Comparison of ENCODE assay signal across 23 mouse cellular contexts in the genomic region with DNA sequence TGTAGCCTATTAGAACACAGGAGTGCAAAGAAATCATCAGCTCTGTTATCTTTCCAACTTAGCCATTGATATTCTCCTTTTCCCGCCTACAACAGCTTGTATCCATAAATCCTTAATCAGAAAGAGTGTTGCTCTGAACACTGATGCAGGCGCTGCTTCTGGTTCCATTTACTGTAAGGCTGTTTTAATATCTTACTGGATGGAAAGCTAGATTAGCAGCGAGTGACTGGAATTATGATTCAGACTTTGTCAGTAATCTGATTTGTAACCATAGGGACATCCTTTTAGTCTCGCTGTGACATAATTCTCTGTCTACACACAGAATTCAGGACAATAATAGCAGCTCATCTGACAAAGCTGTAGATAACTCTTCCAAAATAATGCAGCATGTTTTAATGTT. TPM values are rescaled to one million over a fixed set of nuclear protein-coding genes. Genes with fewer than 3 reads are reported as not detected.
DNase-seq lines count a peak whose midpoint lies in the region; ATAC-seq lines count a peak whose summit lies in the region.
"Had no signal": no experiment of that assay in that cellular context is flagged by ENCODE, and none has a peak within 500 bp of the region (broad histone marks: within the 10 kb centered on the region; RNA-seq: fewer than 3 reads in every experiment).

No protein-coding gene starts in this region.

- H3K4me1 ChIP-seq in forebrain, embryonic 14.5 days (ENCODE audit: control insufficient read depth, insufficient read depth, low read length) = no peaks in the 10 kb centered on the region; the same call in 1 of the 2 replicates
- 0 out of 2 replicates have a peak, but pooled peaks cover 4% of the 10 kb centered on the region for H3K4me1 ChIP-seq in forebrain, embryonic 16.5 days (replicated peaks; ENCODE audit: control insufficient read depth, insufficient read depth, low read length)
- H3K4me1 ChIP-seq in midbrain, embryonic 11.5 days (ENCODE audit: control insufficient read depth, insufficient read depth, low read length) = no peaks in the 10 kb centered on the region; the same call in 1 of the 2 replicates
- H3K4me1 ChIP-seq in midbrain, embryonic 10.5 days = peaks cover 11% of the 10 kb centered on the region; the same call in 1 of the 2 replicates
- peaks cover 12% of the 10 kb centered on the region for H3K4me1 ChIP-seq in midbrain, embryonic 15.5 days
- H3K4me1 ChIP-seq: embryonic facial prominence, embryonic 12.5 days; heart, embryonic 15.5 days had no signal

- no peak overlapping the region for H3K9ac ChIP-seq in forebrain, embryonic 14.5 days (ENCODE audit: low read length)
- no peak overlapping the region for H3K9ac ChIP-seq in forebrain, embryonic 16.5 days (replicated peaks; ENCODE audit: low read depth, low read length)
- H3K9ac ChIP-seq in midbrain, embryonic 11.5 days (ENCODE audit: low read length) = no peak overlapping the region
- H3K9ac ChIP-seq in midbrain, embryonic 15.5 days = no peak overlapping the region
- H3K9ac ChIP-seq: embryonic facial prominence, embryonic 12.5 days; forebrain, embryonic 15.5 days; heart, embryonic 15.5 days had no signal

- peak; percentile 7 for DNase-seq in forebrain, embryonic 14.5 days (ENCODE audit: low spot score)
- DNase-seq in midbrain, embryonic 11.5 days (ENCODE audit: low spot score, missing footprints) = peak; percentile 84
- no peak for DNase-seq in midbrain, embryonic 10.5 days (ENCODE audit: low spot score)
- peak; percentile 82 for DNase-seq in retina, postnatal 1 day
- DNase-seq in heart, postnatal 4 days = no peak
- no peak for DNase-seq in kidney, postnatal 14 days
- DNase-seq: adrenal gland, postnatal 25 days; cerebellum, adult 18-20 months; cerebellum, postnatal 25 days; kidney, adult 2 months; layer of hippocampus, postnatal 36 days; right cerebral cortex, adult 18-20 months; thymus, adult 18-20 months; thymus, postnatal 36 days had no signal

- H3K4me3 ChIP-seq in forebrain, embryonic 14.5 days (ENCODE audit: low read depth, low read length) = no peak overlapping the region
- H3K4me3 ChIP-seq in forebrain, embryonic 16.5 days (replicated peaks; ENCODE audit: low read length) = no peak overlapping the region
- H3K4me3 ChIP-seq in midbrain, embryonic 11.5 days (ENCODE audit: low read depth, low read length) = no peak overlapping the region
- H3K4me3 ChIP-seq in midbrain, embryonic 10.5 days = no peak overlapping the region
- H3K4me3 ChIP-seq in midbrain, embryonic 15.5 days = no peak overlapping the region
- H3K4me3 ChIP-seq: embryonic facial prominence, embryonic 12.5 days; forebrain, embryonic 15.5 days; heart, embryonic 15.5 days had no signal

- no peaks in the 10 kb centered on the region for H3K36me3 ChIP-seq in forebrain, embryonic 14.5 days (ENCODE audit: control insufficient read depth, insufficient read depth, low read length)
- H3K36me3 ChIP-seq in forebrain, embryonic 16.5 days (ENCODE audit: control insufficient read depth, insufficient read depth) = no peaks in the 10 kb centered on the region
- no peaks in the 10 kb centered on the region for H3K36me3 ChIP-seq in midbrain, embryonic 11.5 days (ENCODE audit: control insufficient read depth, insufficient read depth, low read length)
- peaks cover 10% of the 10 kb centered on the region; the same call in 1 of the 2 replicates for H3K36me3 ChIP-seq in midbrain, embryonic 10.5 days
- no peaks in the 10 kb centered on the region for H3K36me3 ChIP-seq in midbrain, embryonic 15.5 days (replicated peaks)
- H3K36me3 ChIP-seq: embryonic facial prominence, embryonic 12.5 days; forebrain, embryonic 15.5 days; heart, embryonic 15.5 days had no signal

- no peak for ATAC-seq in forebrain, embryonic 14.5 days
- ATAC-seq in forebrain, embryonic 16.5 days = no peak
- ATAC-seq in midbrain, embryonic 11.5 days (ENCODE audit: low FRiP score) = no peak
- no peak for ATAC-seq in midbrain, embryonic 15.5 days (replicated peaks)
- ATAC-seq: CD4-positive, CD25-positive, alpha-beta regulatory T cell, adult 4 months; forebrain, embryonic 15.5 days had no signal

- H3K27me3 ChIP-seq in forebrain, embryonic 14.5 days (replicated peaks; ENCODE audit: control insufficient read depth, insufficient read depth, low read length) = no peaks in the 10 kb centered on the region
- H3K27me3 ChIP-seq in forebrain, embryonic 16.5 days (replicated peaks; ENCODE audit: control insufficient read depth, insufficient read depth, low read length) = no peaks in the 10 kb centered on the region
- no peaks in the 10 kb centered on the region for H3K27me3 ChIP-seq in midbrain, embryonic 11.5 days (ENCODE audit: control insufficient read depth, insufficient read depth, low read length)
- no peaks in the 10 kb centered on the region for H3K27me3 ChIP-seq in midbrain, embryonic 10.5 days (ENCODE audit: low read depth, poor library complexity, severe bottlenecking)
- H3K27me3 ChIP-seq in midbrain, embryonic 15.5 days (replicated peaks) = no peaks in the 10 kb centered on the region
- H3K27me3 ChIP-seq: embryonic facial prominence, embryonic 12.5 days; forebrain, embryonic 15.5 days; heart, embryonic 15.5 days had no signal

- H3K4me2 ChIP-seq in forebrain, embryonic 14.5 days (ENCODE audit: low read length) = no peak overlapping the region
- no peak overlapping the region for H3K4me2 ChIP-seq in forebrain, embryonic 16.5 days (ENCODE audit: low read length)
- H3K4me2 ChIP-seq in midbrain, embryonic 11.5 days = no peak overlapping the region
- H3K4me2 ChIP-seq in midbrain, embryonic 15.5 days = no peak overlapping the region
- H3K4me2 ChIP-seq: embryonic facial prominence, embryonic 12.5 days; forebrain, embryonic 15.5 days; heart, embryonic 15.5 days had no signal

- no peak overlapping the region for H3K27ac ChIP-seq in forebrain, embryonic 14.5 days (ENCODE audit: low read depth, low read length)
- H3K27ac ChIP-seq in forebrain, embryonic 16.5 days (ENCODE audit: low read length) = no peak overlapping the region
- H3K27ac ChIP-seq in midbrain, embryonic 11.5 days (ENCODE audit: low read depth, low read length) = no peak overlapping the region
- no peak overlapping the region for H3K27ac ChIP-seq in midbrain, embryonic 10.5 days (replicated peaks)
- H3K27ac ChIP-seq in midbrain, embryonic 15.5 days = peak overlapping the region; percentile 31
- H3K27ac ChIP-seq: embryonic facial prominence, embryonic 12.5 days; forebrain, embryonic 15.5 days; heart, embryonic 15.5 days; kidney, postnatal 0 days; macrophage had no signal

- H3K9me3 ChIP-seq in forebrain, embryonic 14.5 days (replicated peaks; ENCODE audit: control insufficient read depth, low read length) = no peaks in the 10 kb centered on the region
- no peaks in the 10 kb centered on the region for H3K9me3 ChIP-seq in forebrain, embryonic 16.5 days (ENCODE audit: control insufficient read depth, low read length)
- H3K9me3 ChIP-seq in midbrain, embryonic 11.5 days (ENCODE audit: control insufficient read depth, low read length) = no peaks in the 10 kb centered on the region
- no peaks in the 10 kb centered on the region for H3K9me3 ChIP-seq in midbrain, embryonic 10.5 days (replicated peaks)
- no peaks in the 10 kb centered on the region for H3K9me3 ChIP-seq in midbrain, embryonic 15.5 days
- H3K9me3 ChIP-seq: embryonic facial prominence, embryonic 12.5 days; forebrain, embryonic 15.5 days; heart, embryonic 15.5 days had no signal

- 86% methylated on average over 4 of the region's 4 CpGs for WGBS in forebrain, embryonic 14.5 days
- 84% methylated on average over 4 of the region's 4 CpGs for WGBS in forebrain, embryonic 16.5 days
- 68% methylated on average over 4 of the region's 4 CpGs for WGBS in midbrain, embryonic 11.5 days
- 82% methylated on average over 4 of the region's 4 CpGs for WGBS in midbrain, embryonic 10.5 days
- WGBS in midbrain, embryonic 15.5 days = 34% methylated on average over 4 of the region's 4 CpGs

RNA-seq across cellular contexts. Expression of gene Loxl4, which starts 41.3 kb away (rescaled TPM):
- 0.07 and 0.13 TPM in 2 replicates for polyA plus RNA-seq in forebrain, embryonic 14.5 days (2014; fragmentation: Nextera tagmentation; extraction: Ambion mirVana)
- polyA plus RNA-seq in forebrain, embryonic 16.5 days (2015; fragmentation: Nextera tagmentation; extraction: Ambion mirVana) = 0.12 and 0.13 TPM in 2 replicates
- 0.12 and 0.25 TPM in 2 replicates for polyA plus RNA-seq in midbrain, embryonic 11.5 days (2014; fragmentation: Nextera tagmentation; extraction: Ambion mirVana)
- 0.19 and 0.25 TPM in 2 replicates for polyA plus RNA-seq in midbrain, embryonic 10.5 days (2016; fragmentation: Nextera tagmentation; extraction: Ambion mirVana)
- 0.14 TPM in 2 replicates for polyA plus RNA-seq in midbrain, embryonic 15.5 days (2015; fragmentation: Nextera tagmentation; extraction: Ambion mirVana)
- total RNA-seq in heart, postnatal 4 days (2021) = 1 to 10 TPM; 1.9 TPM
- total RNA-seq: hematopoietic stem cell, adult 5-6 weeks had no signal
- polyA plus RNA-seq: macrophage had no signal

RNA-seq across cellular contexts. Expression of gene R3hcc1l, which starts 52.7 kb away (rescaled TPM):
- polyA plus RNA-seq in forebrain, embryonic 14.5 days (2014; fragmentation: Nextera tagmentation; extraction: Ambion mirVana) = 15.8 and 16.1 TPM in 2 replicates
- polyA plus RNA-seq in forebrain, embryonic 16.5 days (2015; fragmentation: Nextera tagmentation; extraction: Ambion mirVana) = 17.0 and 19.3 TPM in 2 replicates
- 26.3 and 28.0 TPM in 2 replicates for polyA plus RNA-seq in midbrain, embryonic 11.5 days (2014; fragmentation: Nextera tagmentation; extraction: Ambion mirVana)
- polyA plus RNA-seq in midbrain, embryonic 10.5 days (2016; fragmentation: Nextera tagmentation; extraction: Ambion mirVana) = 23.3 and 23.7 TPM in 2 replicates
- 13.6 and 13.7 TPM in 2 replicates for polyA plus RNA-seq in midbrain, embryonic 15.5 days (2015; fragmentation: Nextera tagmentation; extraction: Ambion mirVana)
- total RNA-seq in heart, postnatal 4 days (2021) = 10 to 100 TPM; 17.7 to 18.0 TPM

Comparison
In these comparisons a context has a peak if more than half of its experiments do, and no peak if none do; other contexts are left out.
1. DNase-seq: peak in forebrain, embryonic 14.5 days (single experiment), midbrain, embryonic 11.5 days (single experiment) and retina, postnatal 1 day (single experiment); none in midbrain, embryonic 10.5 days (single experiment), heart, postnatal 4 days (single experiment) and kidney, postnatal 14 days (single experiment).